Mouse (Mus musculus) kidney, adult 9 months (tissue): ENCODE measurements around the gene Zfp335.

Experiments used
- DNase-seq: peaks from one replicate; pipeline ENCODE4 v3.0.0; 2022

Zfp335 gene

DNA sequence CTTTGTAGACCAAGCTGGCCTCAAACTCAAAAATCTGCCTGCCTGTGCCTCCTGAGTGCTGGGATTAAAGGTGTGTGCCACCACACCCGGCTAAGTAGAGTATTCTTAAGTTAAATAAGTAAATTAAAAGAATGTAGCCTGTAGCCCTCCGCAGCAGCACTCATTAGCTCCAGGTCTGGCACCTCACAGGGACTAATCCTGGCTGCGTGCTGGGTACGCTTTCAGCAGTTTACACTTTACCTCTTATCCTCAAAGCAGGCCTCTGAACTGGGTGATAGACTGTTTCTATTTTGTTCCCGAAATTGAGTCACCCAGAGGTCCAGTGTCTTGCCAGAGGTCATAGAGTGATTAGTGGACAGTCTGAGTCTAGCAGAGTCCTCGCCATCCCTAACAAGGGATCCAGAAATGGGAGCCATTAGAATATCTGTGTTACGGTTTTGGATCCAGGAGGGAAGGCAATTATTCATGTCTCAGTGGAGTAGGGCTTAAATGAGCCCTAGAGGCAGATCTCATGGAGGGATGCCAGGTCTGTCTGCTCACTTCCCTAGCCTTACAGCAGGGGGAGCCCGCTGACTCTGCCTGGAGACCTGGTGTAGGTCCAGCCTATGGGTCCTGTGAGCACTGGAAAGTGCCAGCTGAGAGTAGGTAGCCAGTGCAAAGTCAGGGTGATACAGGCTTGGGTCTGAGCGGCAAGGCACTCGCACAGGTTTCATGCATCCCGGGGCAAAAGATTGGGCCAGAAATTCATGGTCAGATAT, 12.7 kb upstream of the Zfp335 start:
- DNase-seq = peak; percentile 97

GRCm38 (mm10) chr2:164923291-164923690, 11.7 kb upstream of the Zfp335 start:
- DNase-seq = no peak

DNA sequence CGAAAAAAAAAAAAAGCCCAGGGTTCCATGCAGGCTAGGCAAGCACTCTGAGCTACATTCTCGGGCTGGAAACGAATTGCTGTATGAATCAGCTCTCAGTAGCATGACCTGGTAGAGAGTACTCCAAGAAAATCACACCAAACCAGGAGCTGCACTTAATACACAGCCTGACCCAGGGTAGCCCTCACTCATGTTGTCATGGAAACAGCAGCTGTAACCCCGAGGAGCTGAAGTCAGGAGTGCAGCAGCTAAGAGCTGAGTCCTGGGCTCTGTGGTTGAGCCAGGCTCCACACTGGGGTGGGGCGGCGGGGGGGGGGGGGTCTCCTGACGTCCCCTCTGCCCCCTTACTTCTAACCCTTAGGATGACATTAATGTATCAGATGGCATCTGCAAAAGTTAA, 10.4 kb upstream of the Zfp335 start:
- no peak for DNase-seq

DNA sequence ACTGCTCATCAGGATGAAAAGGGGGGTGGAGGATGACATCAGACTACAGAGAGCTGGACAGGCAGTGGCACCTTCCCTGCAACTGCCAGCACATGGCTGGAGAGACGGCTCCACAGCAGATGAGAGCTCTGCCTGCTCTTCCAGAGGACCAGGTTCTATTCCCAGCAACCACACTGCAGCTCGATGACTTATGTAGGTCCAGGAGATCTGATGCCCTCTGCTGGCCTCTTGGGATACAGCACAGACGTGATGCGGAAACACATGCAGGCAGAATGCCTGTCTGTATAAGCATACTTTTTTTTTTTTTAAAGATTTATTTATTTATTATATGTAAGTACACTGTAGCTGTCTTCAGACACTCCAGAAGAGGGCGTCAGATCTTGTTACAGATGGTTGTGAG, 6.8 kb upstream of the Zfp335 start:
- DNase-seq = no peak

DNA sequence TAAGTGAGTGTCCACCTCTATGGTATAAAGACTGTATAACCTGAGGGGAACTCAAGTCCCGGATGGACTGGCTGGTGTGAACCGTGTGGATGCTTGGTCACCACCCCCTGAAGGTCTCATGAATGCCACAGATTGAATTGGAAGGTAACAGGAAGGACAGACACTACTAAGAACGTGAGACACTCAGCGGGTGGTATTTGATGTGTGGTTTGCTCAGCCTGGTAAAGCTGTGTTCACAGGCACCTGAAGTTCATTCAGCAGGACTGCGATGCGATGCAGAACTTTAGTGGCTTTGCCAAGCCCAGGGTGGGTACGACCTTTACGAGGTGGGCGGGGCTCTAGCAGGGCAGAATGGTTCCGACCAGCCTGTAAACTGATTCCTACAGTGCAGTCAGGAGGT, 5.8 kb upstream of the Zfp335 start:
- DNase-seq = no peak

- no peak for DNase-seq
Observed at GRCm38 (mm10) chr2:164916820-164917219, 5.3 kb upstream of the Zfp335 start.

DNA sequence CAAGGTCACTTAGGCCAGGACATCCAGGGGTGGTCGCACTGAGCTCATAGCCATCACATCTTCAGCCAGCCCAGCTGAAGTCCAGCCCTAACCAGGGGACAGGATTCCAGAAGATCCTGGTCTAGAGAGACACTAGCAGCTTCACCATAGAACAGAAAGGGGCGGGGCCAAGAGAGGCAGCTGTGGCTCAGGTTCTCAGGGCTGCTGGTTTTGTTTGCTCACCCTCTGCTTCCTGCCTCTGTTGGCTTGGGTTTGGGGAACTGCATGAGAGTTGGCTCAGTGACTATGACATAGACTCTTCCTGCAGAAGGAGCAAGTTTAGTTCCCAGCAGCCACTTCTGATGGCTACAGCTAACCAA, 1.9 kb upstream of the Zfp335 start:
- no peak for DNase-seq

DNA sequence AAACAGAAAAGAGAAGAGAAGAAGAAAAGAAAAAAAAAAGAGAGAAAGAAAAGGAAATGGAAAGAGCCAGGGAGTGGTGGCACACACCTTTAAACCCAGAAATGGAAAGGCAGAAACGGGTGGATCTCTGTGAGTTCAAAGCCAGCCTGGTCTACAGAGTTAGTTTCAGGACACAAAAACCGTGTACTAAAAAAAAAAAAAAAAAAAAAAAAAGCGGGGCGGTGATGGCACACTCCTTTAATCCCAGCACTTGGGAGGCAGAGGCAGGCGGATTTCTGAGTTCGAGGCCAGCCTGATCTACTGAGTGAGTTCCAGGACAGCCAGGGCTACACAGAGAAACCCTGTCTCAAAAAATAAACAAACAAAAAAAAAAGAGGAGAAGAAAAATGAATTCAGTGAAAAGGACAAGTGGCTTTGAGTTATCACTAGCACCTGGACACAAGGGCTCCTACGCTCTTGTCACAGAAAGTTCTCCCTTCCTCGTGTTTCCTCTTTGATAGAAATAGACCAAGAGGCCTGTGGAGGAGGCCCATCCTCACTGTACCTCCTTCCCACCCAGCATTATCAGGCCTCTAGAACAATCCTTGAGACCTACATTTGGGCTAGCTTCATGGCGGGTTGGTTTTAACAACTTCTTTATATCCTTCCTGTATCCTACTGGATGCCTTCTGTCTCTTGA, 1.3 kb upstream of the Zfp335 start:
- no peak for DNase-seq

DNA sequence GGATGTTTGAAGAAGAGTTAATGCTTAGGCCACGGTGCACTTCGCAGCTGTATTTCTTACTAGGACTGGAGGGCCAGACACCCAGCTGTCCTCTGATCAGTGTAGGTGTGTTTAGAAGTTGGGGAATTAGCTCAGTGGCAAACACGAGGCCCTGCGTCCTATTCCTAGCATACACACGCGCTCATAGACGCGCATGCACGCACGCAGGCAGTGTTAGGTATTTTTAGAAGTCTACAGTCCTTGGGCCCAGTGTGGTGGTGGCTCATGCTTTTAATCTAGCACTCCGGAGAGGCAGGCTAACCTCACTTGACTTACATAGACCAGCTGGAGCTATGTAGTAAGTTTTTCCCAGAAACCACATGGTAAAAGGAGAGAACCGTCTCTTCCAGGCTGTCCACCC, 594 bp upstream of the Zfp335 start:
- no peak for DNase-seq

- DNase-seq = no peak
Observed at GRCm38 (mm10) chr2:164910360-164911061, 1.0 kb downstream of the Zfp335 start.

GRCm38 (mm10) chr2:164909542-164909941, 2.0 kb downstream of the Zfp335 start:
- DNase-seq = peak; percentile 69

GRCm38 (mm10) chr2:164909100-164909499, 2.5 kb downstream of the Zfp335 start:
- no peak for DNase-seq

GRCm38 (mm10) chr2:164908011-164908410, 3.5 kb downstream of the Zfp335 start:
- DNase-seq = no peak

- no peak for DNase-seq
Observed at GRCm38 (mm10) chr2:164907511-164907910, 4.0 kb downstream of the Zfp335 start.

DNA sequence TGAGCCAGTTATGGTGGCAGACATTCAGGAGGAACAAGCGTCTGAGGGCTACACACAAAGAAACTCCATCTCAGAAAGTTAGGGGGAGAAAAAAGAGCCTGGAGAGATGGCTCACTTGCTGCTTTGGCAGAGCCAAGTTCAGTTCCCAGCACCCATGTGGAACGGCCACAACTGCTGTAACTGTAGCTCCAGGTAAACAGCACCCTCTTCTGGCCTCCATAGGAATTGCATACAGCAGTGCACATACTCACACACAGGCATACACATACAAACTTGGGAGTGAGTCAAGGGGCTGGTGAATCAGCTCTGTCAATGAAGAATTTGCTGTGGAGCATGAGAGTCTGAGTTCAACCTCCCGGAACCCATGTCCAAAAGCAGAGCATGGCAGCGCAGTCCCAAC, 5.5 kb downstream of the Zfp335 start:
- no peak for DNase-seq

DNA sequence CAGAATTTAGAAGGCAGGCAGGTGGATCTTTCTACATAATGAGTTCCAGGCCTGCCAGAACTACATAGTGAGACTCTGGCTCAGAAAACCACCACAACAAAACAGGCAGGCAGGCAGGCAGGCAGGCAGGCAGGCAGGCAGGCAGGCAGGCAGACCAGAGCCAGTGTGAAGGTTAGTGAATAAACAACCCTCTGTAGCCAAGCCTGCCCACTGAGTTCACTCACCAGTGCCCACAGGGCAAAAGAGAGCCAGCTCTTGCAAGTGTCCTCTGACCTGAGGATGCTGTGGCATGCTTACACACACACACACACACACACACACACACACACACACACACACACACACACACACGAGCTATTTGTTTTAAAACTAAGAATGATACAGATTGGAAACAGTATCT, 8.1 kb downstream of the Zfp335 start:
- peak; percentile 46 for DNase-seq

DNA sequence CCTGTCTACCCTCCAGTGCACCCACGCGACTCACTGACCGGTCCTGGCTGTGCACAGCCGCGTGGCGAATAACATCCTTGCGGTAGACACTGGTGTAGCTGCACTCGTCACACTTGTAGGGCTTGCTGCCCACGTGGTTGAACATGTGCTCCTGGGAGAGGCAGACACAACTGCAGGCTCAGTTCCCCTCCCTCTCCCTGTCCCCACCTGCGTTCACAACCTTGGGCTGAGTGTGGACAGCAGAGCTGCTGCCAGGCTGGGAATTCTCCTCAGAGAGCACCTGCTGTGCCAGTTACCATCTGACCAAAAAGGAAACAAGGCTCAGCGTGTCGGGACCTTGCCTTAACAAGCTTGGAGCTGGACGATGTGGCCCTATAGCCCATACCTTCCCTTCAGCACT, 10.2 kb downstream of the Zfp335 start:
- DNase-seq = no peak

- DNase-seq = no peak
Observed at GRCm38 (mm10) chr2:164899723-164900459, 11.7 kb downstream of the Zfp335 start.

DNA sequence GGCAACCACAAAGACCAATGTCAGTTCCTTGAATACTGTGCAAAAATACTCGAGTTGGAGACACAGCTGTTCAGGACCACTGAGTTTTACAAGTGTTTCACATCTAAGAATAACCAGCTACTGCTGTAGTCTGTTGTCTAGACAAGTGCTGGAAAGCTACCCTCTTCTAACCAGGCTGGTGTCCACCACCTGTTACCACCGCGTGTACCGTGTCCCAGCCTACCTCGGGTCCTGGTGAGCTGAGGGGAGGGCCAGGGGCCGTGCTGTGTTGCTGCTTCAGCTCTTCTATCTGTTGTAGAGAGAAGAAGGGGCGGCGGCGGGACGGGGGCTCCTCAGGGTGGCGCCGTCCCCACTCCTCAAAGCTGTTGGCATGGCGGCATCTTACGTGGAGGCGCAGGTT, 12.5 kb downstream of the Zfp335 start:
- no peak for DNase-seq

DNA sequence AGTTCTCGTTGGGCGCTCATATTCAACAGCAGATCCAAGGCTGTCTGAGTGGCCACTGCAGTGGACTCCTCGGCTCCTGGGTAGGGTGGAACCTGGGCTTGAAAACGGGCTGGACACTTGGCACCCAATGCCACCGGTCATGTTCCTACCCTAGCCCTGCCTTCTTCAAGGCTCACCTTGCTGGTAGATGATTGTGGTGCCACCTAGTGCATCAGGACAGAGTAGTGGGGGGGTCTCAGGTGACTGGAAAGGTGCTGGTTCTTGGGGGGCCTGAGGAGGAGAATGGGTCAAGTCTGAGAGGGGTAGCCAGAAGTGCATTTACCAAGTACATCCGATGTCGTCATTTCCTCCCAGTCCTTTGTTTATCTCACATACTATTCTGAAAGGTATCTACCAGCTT, 13.5 kb downstream of the Zfp335 start:
- DNase-seq = no peak

DNA sequence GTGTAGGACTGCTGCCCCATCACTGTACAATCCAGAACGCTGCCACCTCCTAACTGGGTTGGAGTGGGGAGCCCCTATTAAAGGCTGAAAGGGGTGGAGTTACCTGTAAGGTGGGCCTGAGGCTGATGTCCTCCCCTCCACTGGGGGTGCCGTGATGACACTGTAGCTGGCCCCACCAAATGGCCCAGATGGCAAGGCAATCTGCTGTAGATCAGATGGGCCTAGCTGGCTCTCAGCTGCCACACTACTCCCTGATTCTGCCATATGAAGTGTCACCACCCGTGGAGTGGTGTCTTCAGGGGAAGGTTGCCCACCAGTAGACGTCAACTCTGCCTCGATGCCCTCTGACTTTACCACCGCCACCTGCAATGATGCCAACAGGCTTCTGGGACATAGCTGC, 15.7 kb downstream of the Zfp335 start:
- DNase-seq = no peak

GRCm38 (mm10) chr2:164894644-164895043, 16.9 kb downstream of the Zfp335 start:
- DNase-seq = no peak

DNA sequence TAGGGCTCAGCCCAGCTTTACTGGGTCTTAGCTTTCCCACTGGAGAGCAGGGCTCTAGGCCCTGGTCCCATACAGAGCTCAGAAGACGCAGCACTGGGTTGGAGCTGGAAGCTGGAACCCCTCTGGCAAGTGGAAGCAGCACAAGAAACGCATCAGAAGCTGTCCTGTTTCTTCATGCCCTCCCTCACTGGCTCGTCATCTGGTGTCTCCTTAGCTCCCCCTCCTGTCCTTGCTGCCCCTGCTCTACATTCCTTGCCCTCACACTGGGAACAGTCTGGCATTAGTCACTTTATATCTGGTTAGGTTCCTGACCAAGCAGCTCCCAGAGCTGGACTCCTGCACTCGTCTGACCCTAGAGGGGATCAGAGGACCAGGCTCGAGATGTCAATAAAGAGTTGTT, 17.5 kb downstream of the Zfp335 start:
- no peak for DNase-seq
